Mouse (Mus musculus) heart, adult 2 months (tissue): ENCODE results near the gene Lig3. TPM values are rescaled to one million over a fixed set of nuclear protein-coding genes. Genes with fewer than 3 reads are reported as not detected.
A peak's percentile ranks its signal among the peaks of the same experiment; 100 is the strongest.

Source experiments
- DNase-seq, 2 experiments: peaks; one replicate each; pipeline ENCODE4 v3.0.0; 2021
- H3K27ac ChIP-seq: fragments of 200-600 bp; 2 replicates; pipeline ENCODE4 v1.8.1; 2022
- H3K27me3 ChIP-seq: fragments of 200-500 bp; 2 replicates; pipeline ENCODE4 v1.6.1; 2012; ENCODE audit warnings: mild to moderate bottlenecking, low read length, inconsistent platforms, mixed read lengths; ENCODE audit not compliant: control insufficient read depth, insufficient read depth
- H3K36me3 ChIP-seq: fragments of 200-500 bp; 2 replicates; pipeline ENCODE4 v1.6.1; 2012; ENCODE audit warnings: low read length, inconsistent platforms; ENCODE audit not compliant: control insufficient read depth, insufficient read depth
- H3K4me1 ChIP-seq: fragments of 200-500 bp; 2 replicates; pipeline ENCODE4 v1.6.1; 2011; ENCODE audit warnings: low read length; ENCODE audit not compliant: control insufficient read depth, insufficient read depth
- H3K4me3 ChIP-seq: fragments of 200-600 bp; 2 replicates; pipeline ENCODE4 v1.8.1; 2022
- H3K79me2 ChIP-seq: fragments of 200-500 bp; replicated peaks from 2 replicates; pipeline ENCODE4 v1.6.1; 2012; ENCODE audit warnings: mild to moderate bottlenecking, inconsistent platforms, low read length, moderate library complexity, mixed read lengths; ENCODE audit not compliant: control insufficient read depth, insufficient read depth
- H3K9ac ChIP-seq: fragments of 200-500 bp; 2 replicates; pipeline ENCODE4 v1.6.1; 2012; ENCODE audit warnings: low read depth, mild to moderate bottlenecking, control low read depth, inconsistent platforms, low read length, mixed read lengths
- CTCF ChIP-seq: fragments of 200-600 bp; IDR thresholded peaks from 2 replicates; pipeline ENCODE4 v1.8.1; 2022; ENCODE audit warnings: antibody characterized with exemption, mild to moderate bottlenecking, moderate library complexity
- EP300 ChIP-seq: fragments of 200-500 bp; IDR thresholded peaks from 2 replicates; pipeline ENCODE4 v1.6.1; 2011; ENCODE audit warnings: low read depth, low read length, control low read depth; ENCODE audit not compliant: insufficient read depth
- POLR2A ChIP-seq: fragments of 200-500 bp; IDR thresholded peaks from 2 replicates; pipeline ENCODE4 v1.6.1; 2011; ENCODE audit warnings: mild to moderate bottlenecking, low read depth, low read length, control low read depth; ENCODE audit not compliant: insufficient read depth
- WGBS: fragments of 180-500 bp; shearing (Covaris S2); methylation state at CpG from one replicate; pipeline ENCODE4 v1.1.7; 2018; 5-methylcytosine and 5-hydroxymethylcytosine counted together
- intact Hi-C: fragments of 180-260 bp; cut with DNase I; formaldehyde crosslinking; loops from one replicate; pipeline ENCODE4 v1.15.1; 2025
- polyA plus RNA-seq: library from polyadenylated mRNA; depleted of rRNA; stranded (reverse); fragments of >200 nt; gene quantifications from 2 replicates; pipeline ENCODE4 v1.2.3, GENCODE M21; 2012
- total RNA-seq, 2 experiments: library from RNA; stranded (reverse); gene quantifications; 2 replicates each; pipeline ENCODE4 v1.2.3; 2021

The Lig3 gene
- total and polyA plus RNA-seq, 3 experiments, result 9.2 to 20.0 (median 14.4) TPM

DNA sequence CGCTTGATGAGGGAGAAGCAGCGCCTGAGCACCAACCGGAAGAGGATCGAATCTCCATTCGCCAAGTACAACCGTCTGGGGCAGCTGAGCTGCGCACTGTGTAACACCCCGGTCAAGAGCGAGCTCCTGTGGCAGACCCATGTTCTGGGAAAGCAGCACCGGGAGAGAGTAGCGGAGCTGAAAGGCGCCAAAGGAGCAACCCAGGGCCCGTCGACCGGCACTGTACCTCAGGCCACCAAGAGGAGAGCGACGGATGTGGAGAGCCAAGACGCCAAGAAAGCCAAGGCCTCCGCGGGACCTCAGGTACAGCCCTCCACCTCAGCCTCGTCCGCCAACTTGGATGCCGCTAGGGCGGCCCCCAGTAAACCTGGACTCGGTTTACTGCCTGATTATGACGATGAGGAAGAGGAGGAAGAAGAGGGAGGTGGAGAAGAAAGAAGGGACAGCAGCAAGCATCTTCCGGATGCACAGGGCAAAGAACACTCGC is 16.4 kb upstream of the Lig3 start:
- TF ChIP-seq POLR2A (no peak), EP300 (no peak), CTCF (no peak)
- whole genome bisulfite sequencing, result under 1% methylated on average over 28 of the region's 28 CpGs

GRCm38 (mm10) chr11:82780134-82780533 is 774 bp upstream of the Lig3 start:
- 42% methylated on average over 5 of the region's 5 CpGs for WGBS
- TF ChIP-seq EP300, result no peak
- TF ChIP-seq POLR2A, result no peak
- TF ChIP-seq CTCF, result no peak
- H3K4me3 ChIP-seq, result peak overlapping the region; percentile 100
- intact Hi-C loops, result loop anchor here (5.0 kb wide), 2 partner anchors 33 to 52 kb away; no protein-coding TSS in a partner anchor
- peak overlapping the region; percentile 27; the same call in 1 of the 2 replicates for H3K9ac ChIP-seq
- no peak overlapping the region for H3K27ac ChIP-seq
- DNase-seq, result no peak
- peaks cover 3% of the 10 kb centered on the region for H3K4me1 ChIP-seq
- no peaks in the 10 kb centered on the region for H3K79me2 ChIP-seq
- peaks cover 2% of the 10 kb centered on the region; the same call in 1 of the 2 replicates for H3K36me3 ChIP-seq
- H3K27me3 ChIP-seq, result no peaks in the 10 kb centered on the region

More for the DNA sequence above, 16.4 kb upstream of the Lig3 start:
- H3K4me3 ChIP-seq, result peak overlapping the region; percentile 98
- intact Hi-C loops, result loop anchor here (1.0 to 10.0 kb wide), 4 partner anchors 17 to 530 kb away; partner anchors contain the start of genes Ap2b1, Fndc8, Lig3 and Rad51d
- H3K27ac ChIP-seq, result peak overlapping the region; percentile 87
- H3K27me3 ChIP-seq, result no peaks in the 10 kb centered on the region
- no peaks in the 10 kb centered on the region for H3K79me2 ChIP-seq
- peaks cover 10% of the 10 kb centered on the region for H3K36me3 ChIP-seq
- H3K4me1 ChIP-seq, result peaks cover 4% of the 10 kb centered on the region
- peak overlapping the region; percentile 84 for H3K9ac ChIP-seq
- DNase-seq, result no peak

- Histone ChIP-seq H3K9ac (peak overlapping the region; percentile 78), H3K36me3 (peaks cover 2% of the 10 kb centered on the region; the same call in 1 of the 2 replicates), H3K79me2 (no peaks in the 10 kb centered on the region; the same call in 1 of the 2 replicates), H3K4me1 (peaks cover 3% of the 10 kb centered on the region), H3K27ac (peak overlapping the region; percentile 99), H3K4me3 (peak overlapping the region; percentile 100), H3K27me3 (no peaks in the 10 kb centered on the region)
- intact Hi-C loops, result loop anchor here (5.0 kb wide), 2 partner anchors 35 to 50 kb away; no protein-coding TSS in a partner anchor
- TF ChIP-seq POLR2A, result no peak
- TF ChIP-seq CTCF, result no peak
- no peak for TF ChIP-seq EP300
- 41% methylated on average over 6 of the region's 6 CpGs for WGBS
- DNase-seq, result no peak
These were observed 1.3 kb downstream of the Lig3 start for GRCm38 (mm10) chr11:82782197-82782596.

- Histone ChIP-seq H3K4me3 (no peak overlapping the region), H3K9ac (no peak overlapping the region), H3K27ac (no peak overlapping the region), H3K4me1 (peaks cover 3% of the 10 kb centered on the region), H3K79me2 (no peaks in the 10 kb centered on the region; the same call in 1 of the 2 replicates), H3K36me3 (peaks cover 2% of the 10 kb centered on the region; the same call in 1 of the 2 replicates), H3K27me3 (no peaks in the 10 kb centered on the region)
- DNase-seq, result no peak
- intact Hi-C loops, result loop anchor here (5.0 kb wide), 2 partner anchors 36 to 49 kb away; no protein-coding TSS in a partner anchor
- no peak for TF ChIP-seq CTCF
- TF ChIP-seq POLR2A, result no peak
- TF ChIP-seq EP300, result no peak
- WGBS, result 93% methylated on average over 11 of the region's 11 CpGs
These were observed 2.5 kb downstream of the Lig3 start for GRCm38 (mm10) chr11:82783453-82783852.

DNA sequence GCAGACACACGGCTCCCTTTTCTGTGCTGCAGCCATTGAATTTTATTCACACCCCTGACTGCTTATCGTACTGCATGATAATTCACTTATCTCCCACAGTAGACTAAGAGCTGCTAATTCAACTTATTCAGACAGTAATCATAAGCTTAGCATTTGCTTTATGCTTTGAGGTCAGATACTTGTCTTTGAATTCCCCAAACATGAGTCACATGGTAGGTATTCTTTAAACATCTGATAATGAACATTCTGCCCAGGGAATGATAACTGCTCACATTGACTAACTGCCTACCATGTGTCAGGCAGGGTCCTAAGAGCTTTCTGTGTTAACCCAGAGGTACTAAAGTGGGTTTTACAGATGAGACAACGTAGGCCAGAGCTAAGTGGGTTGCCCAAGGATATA is 25.7 kb downstream of the Lig3 start:
- no peak overlapping the region for H3K4me3 ChIP-seq
- no peaks in the 10 kb centered on the region for H3K79me2 ChIP-seq
- no peak for DNase-seq
- H3K36me3 ChIP-seq, result no peaks in the 10 kb centered on the region
- no peaks in the 10 kb centered on the region for H3K4me1 ChIP-seq
- no peak overlapping the region for H3K27ac ChIP-seq
- 49% methylated on average over 3 of the region's 3 CpGs for WGBS
- no peak overlapping the region for H3K9ac ChIP-seq
- intact Hi-C loops, result no loop called here
- H3K27me3 ChIP-seq, result no peaks in the 10 kb centered on the region
- TF ChIP-seq CTCF, result no peak
- no peak for TF ChIP-seq POLR2A
- no peak for TF ChIP-seq EP300

GRCm38 (mm10) chr11:82807370-82807769 is 26.5 kb downstream of the Lig3 start:
- intact Hi-C loops, result no loop called here
- Histone ChIP-seq H3K27me3 (no peaks in the 10 kb centered on the region), H3K27ac (no peak overlapping the region), H3K9ac (no peak overlapping the region), H3K4me3 (no peak overlapping the region), H3K36me3 (no peaks in the 10 kb centered on the region), H3K4me1 (no peaks in the 10 kb centered on the region), H3K79me2 (no peaks in the 10 kb centered on the region)
- 74% methylated on average over 3 of the region's 3 CpGs for WGBS
- no peak for DNase-seq
- TF ChIP-seq POLR2A (no peak), CTCF (no peak), EP300 (no peak)
